Mouse (Mus musculus): Measurements from ENCODE around the gene Mcidas. TPM values are rescaled to one million over a fixed set of nuclear protein-coding genes. Genes with fewer than 3 reads are reported as not detected.

Gene Mcidas
- total and polyA plus RNA-seq, 2 experiments from 2014 or later = not detected

GRCm38 (mm10) chr13:113021521-113021920 is 27.9 kb downstream of the Mcidas start:
- DNase-seq (ENCODE audit: low spot score) (no peak), ATAC-seq (ENCODE audit: insufficient read depth, low read depth) (no peak)
- Histone ChIP-seq H3K36me3 (replicated peaks; ENCODE audit: control insufficient read depth, insufficient read depth, low read length) (no peaks in the 10 kb centered on the region), H3K4me3 (ENCODE audit: low read depth, low read length) (no peak overlapping the region), H3K27me3 (ENCODE audit: control insufficient read depth, insufficient read depth, low read length) (0 out of 2 replicates have a peak, but pooled peaks cover 4% of the 10 kb centered on the region), H3K27ac (ENCODE audit: low read depth) (no peak overlapping the region), H3K4me1 (ENCODE audit: control insufficient read depth, insufficient read depth) (no peaks in the 10 kb centered on the region), H3K9me3 (replicated peaks; ENCODE audit: control insufficient read depth, low read length) (no peaks in the 10 kb centered on the region), H3K4me2 (ENCODE audit: low read depth, low read length) (no peak overlapping the region), H3K9ac (replicated peaks; ENCODE audit: low read depth, low read length) (no peak overlapping the region)
- TF ChIP-seq EP300 (IDR thresholded peaks at IDR 0.05; ENCODE audit: low read depth) (no peak), CTCF (IDR thresholded peaks at IDR 0.05; ENCODE audit: low read depth) (no peak)
- WGBS = 74% methylated on average over 2 of the region's 2 CpGs

GRCm38 (mm10) chr13:113022467-113022866 is 28.8 kb downstream of the Mcidas start:
- Histone ChIP-seq H3K4me1 (ENCODE audit: control insufficient read depth, insufficient read depth) (no peaks in the 10 kb centered on the region), H3K4me3 (ENCODE audit: low read depth, low read length) (no peak overlapping the region), H3K27ac (ENCODE audit: low read depth) (no peak overlapping the region), H3K9ac (replicated peaks; ENCODE audit: low read depth, low read length) (no peak overlapping the region), H3K9me3 (replicated peaks; ENCODE audit: control insufficient read depth, low read length) (no peaks in the 10 kb centered on the region), H3K27me3 (ENCODE audit: control insufficient read depth, insufficient read depth, low read length) (0 out of 2 replicates have a peak, but pooled peaks cover 4% of the 10 kb centered on the region), H3K36me3 (replicated peaks; ENCODE audit: control insufficient read depth, insufficient read depth, low read length) (no peaks in the 10 kb centered on the region), H3K4me2 (ENCODE audit: low read depth, low read length) (no peak overlapping the region)
- TF ChIP-seq CTCF (IDR thresholded peaks at IDR 0.05; ENCODE audit: low read depth) = no peak
- TF ChIP-seq EP300 (IDR thresholded peaks at IDR 0.05; ENCODE audit: low read depth) = no peak
- no peak for ATAC-seq (ENCODE audit: insufficient read depth, low read depth)
- WGBS = 72% methylated on average over 8 of the region's 8 CpGs
- no peak for DNase-seq (ENCODE audit: low spot score)

GRCm38 (mm10) chr13:113023274-113024143 is 29.9 kb downstream of the Mcidas start:
- no peaks in the 10 kb centered on the region for H3K36me3 ChIP-seq (replicated peaks; ENCODE audit: control insufficient read depth, insufficient read depth, low read length)
- no peak overlapping the region for H3K9ac ChIP-seq (replicated peaks; ENCODE audit: low read depth, low read length)
- 75% methylated on average over 17 of the region's 17 CpGs for WGBS

GRCm38 (mm10) chr13:113031351-113031750 is 37.7 kb downstream of the Mcidas start:
- Histone ChIP-seq H3K27me3 (ENCODE audit: control insufficient read depth, insufficient read depth, low read length) (peaks cover 55% of the 10 kb centered on the region), H3K27ac (ENCODE audit: low read depth) (no peak overlapping the region), H3K4me1 (ENCODE audit: control insufficient read depth, insufficient read depth) (0 out of 2 replicates have a peak, but pooled peaks cover 4% of the 10 kb centered on the region), H3K9me3 (replicated peaks; ENCODE audit: control insufficient read depth, low read length) (no peaks in the 10 kb centered on the region), H3K36me3 (replicated peaks; ENCODE audit: control insufficient read depth, insufficient read depth, low read length) (no peaks in the 10 kb centered on the region), H3K4me2 (ENCODE audit: low read depth, low read length) (peak overlapping the region; percentile 90), H3K9ac (replicated peaks; ENCODE audit: low read depth, low read length) (no peak overlapping the region), H3K4me3 (ENCODE audit: low read depth, low read length) (peak overlapping the region; percentile 52; the same call in 1 of the 2 replicates)
- no peak for DNase-seq (ENCODE audit: low spot score)
- no peak for ATAC-seq (ENCODE audit: insufficient read depth, low read depth)
- TF ChIP-seq EP300 (IDR thresholded peaks at IDR 0.05; ENCODE audit: low read depth) = no peak
- TF ChIP-seq CTCF (IDR thresholded peaks at IDR 0.05; ENCODE audit: low read depth) = no peak
- WGBS = 5% methylated on average over 7 of the region's 7 CpGs

More at GRCm38 (mm10) chr13:113023274-113024143, 29.9 kb downstream of the Mcidas start:
- no peak overlapping the region for H3K4me2 ChIP-seq (ENCODE audit: low read depth, low read length)
- no peak for DNase-seq (ENCODE audit: low spot score)
- H3K27me3 ChIP-seq (ENCODE audit: control insufficient read depth, insufficient read depth, low read length) = peaks cover 7% of the 10 kb centered on the region; the same call in 1 of the 2 replicates
- H3K4me3 ChIP-seq (ENCODE audit: low read depth, low read length) = no peak overlapping the region
- H3K9me3 ChIP-seq (replicated peaks; ENCODE audit: control insufficient read depth, low read length) = no peaks in the 10 kb centered on the region
- no peak for ATAC-seq (ENCODE audit: insufficient read depth, low read depth)
- no peak for TF ChIP-seq CTCF (IDR thresholded peaks at IDR 0.05; ENCODE audit: low read depth)
- H3K4me1 ChIP-seq (ENCODE audit: control insufficient read depth, insufficient read depth) = no peaks in the 10 kb centered on the region
- no peak overlapping the region for H3K27ac ChIP-seq (ENCODE audit: low read depth)

- no peak for ATAC-seq (ENCODE audit: insufficient read depth, low read depth)
- Histone ChIP-seq H3K4me2 (ENCODE audit: low read depth, low read length) (peak overlapping the region; percentile 90), H3K27ac (ENCODE audit: low read depth) (no peak overlapping the region), H3K9ac (replicated peaks; ENCODE audit: low read depth, low read length) (no peak overlapping the region), H3K9me3 (replicated peaks; ENCODE audit: control insufficient read depth, low read length) (no peaks in the 10 kb centered on the region), H3K4me3 (ENCODE audit: low read depth, low read length) (peak overlapping the region; percentile 52), H3K27me3 (ENCODE audit: control insufficient read depth, insufficient read depth, low read length) (peaks cover 55% of the 10 kb centered on the region), H3K4me1 (ENCODE audit: control insufficient read depth, insufficient read depth) (0 out of 2 replicates have a peak, but pooled peaks cover 4% of the 10 kb centered on the region), H3K36me3 (replicated peaks; ENCODE audit: control insufficient read depth, insufficient read depth, low read length) (no peaks in the 10 kb centered on the region)
- DNase-seq (ENCODE audit: low spot score) = no peak
- WGBS = under 1% methylated on average over 40 of the region's 40 CpGs
- no peak for TF ChIP-seq EP300 (IDR thresholded peaks at IDR 0.05; ENCODE audit: low read depth)
- TF ChIP-seq CTCF (IDR thresholded peaks at IDR 0.05; ENCODE audit: low read depth) = no peak
These were observed 38.3 kb downstream of the Mcidas start for GRCm38 (mm10) chr13:113031792-113032571.

Data from heart, postnatal 0 days (tissue).